Mouse (Mus musculus): ENCODE results near the gene Traf3ip1. TPM values are rescaled to one million over a fixed set of nuclear protein-coding genes. Genes with fewer than 3 reads are reported as not detected.
"Not testable (repeated sequence)": the region's sequence is repeated elsewhere in the genome, so short reads cannot be mapped to it uniquely, and the experiment has no call there.

The Traf3ip1 gene
- polyA plus RNA-seq, 1 experiment from 2014 or later = 3.8 TPM

GRCm38 (mm10) chr1:91466186-91466585 is 28.3 kb upstream of the Traf3ip1 start:
- 82% methylated on average over 6 of the region's 6 CpGs for WGBS
- ATAC-seq (ENCODE audit: extremely low read depth, insufficient number of reproducible peaks, low FRiP score, low TSS enrichment) = no peak
- no peaks in the 10 kb centered on the region for H3K27me3 ChIP-seq (replicated peaks)

GRCm38 (mm10) chr1:91469888-91470419 is 24.5 kb upstream of the Traf3ip1 start:
- no peak overlapping the region for H3K4me3 ChIP-seq
- ATAC-seq (ENCODE audit: extremely low read depth, insufficient number of reproducible peaks, low FRiP score, low TSS enrichment) = no peak
- H3K4me2 ChIP-seq = no peak overlapping the region
- H3K36me3 ChIP-seq = no peaks in the 10 kb centered on the region
- no peaks in the 10 kb centered on the region for H3K9me3 ChIP-seq
- WGBS = 66% methylated on average over 4 of the region's 4 CpGs
- no peaks in the 10 kb centered on the region for H3K27me3 ChIP-seq (replicated peaks)
- H3K9ac ChIP-seq = no peak overlapping the region
- no peak overlapping the region for H3K27ac ChIP-seq (replicated peaks)
- H3K4me1 ChIP-seq = peaks cover 12% of the 10 kb centered on the region

More at GRCm38 (mm10) chr1:91466186-91466585, 28.3 kb upstream of the Traf3ip1 start:
- Histone ChIP-seq H3K9ac (no peak overlapping the region), H3K4me3 (no peak overlapping the region), H3K36me3 (no peaks in the 10 kb centered on the region), H3K4me2 (no peak overlapping the region), H3K27ac (replicated peaks) (no peak overlapping the region), H3K9me3 (no peaks in the 10 kb centered on the region), H3K4me1 (peaks cover 19% of the 10 kb centered on the region)

- H3K9ac ChIP-seq; H3K9me3 ChIP-seq; H3K4me2 ChIP-seq; H3K4me1 ChIP-seq; H3K36me3 ChIP-seq; H3K27me3 ChIP-seq (replicated peaks); ATAC-seq (ENCODE audit: extremely low read depth, insufficient number of reproducible peaks, low FRiP score, low TSS enrichment); H3K27ac ChIP-seq (replicated peaks); H3K4me3 ChIP-seq: not testable (repeated sequence)
- WGBS = 92% methylated on average over 11 of the region's 13 CpGs
These were observed 16.3 kb upstream of the Traf3ip1 start for GRCm38 (mm10) chr1:91478145-91478544.

GRCm38 (mm10) chr1:91478958-91479357 is 15.5 kb upstream of the Traf3ip1 start:
- Histone ChIP-seq H3K9me3 (0 out of 2 replicates have a peak, but pooled peaks cover 8% of the 10 kb centered on the region), H3K36me3 (no peaks in the 10 kb centered on the region), H3K4me2 (no peak overlapping the region), H3K27ac (replicated peaks) (no peak overlapping the region), H3K4me1 (peaks cover 9% of the 10 kb centered on the region), H3K4me3 (no peak overlapping the region), H3K9ac (no peak overlapping the region), H3K27me3 (replicated peaks) (no peaks in the 10 kb centered on the region)
- 85% methylated on average over 1 of the region's 1 CpGs for WGBS
- ATAC-seq (ENCODE audit: extremely low read depth, insufficient number of reproducible peaks, low FRiP score, low TSS enrichment) = no peak

- Histone ChIP-seq H3K4me3 (no peak overlapping the region), H3K9me3 (0 out of 2 replicates have a peak, but pooled peaks cover 8% of the 10 kb centered on the region), H3K27me3 (replicated peaks) (no peaks in the 10 kb centered on the region; the same call in 1 of the 2 replicates), H3K4me1 (peaks cover 9% of the 10 kb centered on the region), H3K36me3 (no peaks in the 10 kb centered on the region), H3K27ac (replicated peaks) (no peak overlapping the region), H3K9ac (no peak overlapping the region), H3K4me2 (no peak overlapping the region)
- 56% methylated on average over 7 of the region's 7 CpGs for WGBS
- no peak for ATAC-seq (ENCODE audit: extremely low read depth, insufficient number of reproducible peaks, low FRiP score, low TSS enrichment)
These were observed 11.7 kb upstream of the Traf3ip1 start for GRCm38 (mm10) chr1:91482616-91483211.

GRCm38 (mm10) chr1:91483304-91484010 is 11.0 kb upstream of the Traf3ip1 start:
- Histone ChIP-seq H3K9ac (no peak overlapping the region), H3K36me3 (no peaks in the 10 kb centered on the region), H3K27ac (replicated peaks) (no peak overlapping the region), H3K4me2 (no peak overlapping the region), H3K9me3 (0 out of 2 replicates have a peak, but pooled peaks cover 7% of the 10 kb centered on the region), H3K4me1 (peaks cover 9% of the 10 kb centered on the region), H3K4me3 (no peak overlapping the region), H3K27me3 (replicated peaks) (no peaks in the 10 kb centered on the region; the same call in 1 of the 2 replicates)
- WGBS = 26% methylated on average over 10 of the region's 10 CpGs
- no peak for ATAC-seq (ENCODE audit: extremely low read depth, insufficient number of reproducible peaks, low FRiP score, low TSS enrichment)

- no peak overlapping the region for H3K4me2 ChIP-seq
- no peak overlapping the region for H3K27ac ChIP-seq (replicated peaks)
- H3K36me3 ChIP-seq = no peaks in the 10 kb centered on the region
- 61% methylated on average over 5 of the region's 5 CpGs for WGBS
- no peaks in the 10 kb centered on the region; the same call in 1 of the 2 replicates for H3K27me3 ChIP-seq (replicated peaks)
- no peak overlapping the region for H3K9ac ChIP-seq
- H3K4me1 ChIP-seq = peaks cover 9% of the 10 kb centered on the region
- no peak for ATAC-seq (ENCODE audit: extremely low read depth, insufficient number of reproducible peaks, low FRiP score, low TSS enrichment)
- H3K4me3 ChIP-seq = no peak overlapping the region
- H3K9me3 ChIP-seq = 0 out of 2 replicates have a peak, but pooled peaks cover 2% of the 10 kb centered on the region
These were observed 10.5 kb upstream of the Traf3ip1 start for GRCm38 (mm10) chr1:91484011-91484346.

- Histone ChIP-seq H3K9ac (no peak overlapping the region), H3K4me1 (peaks cover 9% of the 10 kb centered on the region), H3K27ac (replicated peaks) (no peak overlapping the region), H3K9me3 (no peaks in the 10 kb centered on the region), H3K4me2 (no peak overlapping the region), H3K4me3 (no peak overlapping the region), H3K36me3 (no peaks in the 10 kb centered on the region), H3K27me3 (replicated peaks) (no peaks in the 10 kb centered on the region; the same call in 1 of the 2 replicates)
- no peak for ATAC-seq (ENCODE audit: extremely low read depth, insufficient number of reproducible peaks, low FRiP score, low TSS enrichment)
- WGBS = 63% methylated on average over 3 of the region's 3 CpGs
These were observed 9.0 kb upstream of the Traf3ip1 start for GRCm38 (mm10) chr1:91485422-91485821.

- Histone ChIP-seq H3K36me3 (no peaks in the 10 kb centered on the region), H3K27ac (replicated peaks) (no peak overlapping the region), H3K4me2 (no peak overlapping the region), H3K27me3 (replicated peaks) (no peaks in the 10 kb centered on the region; the same call in 1 of the 2 replicates), H3K9me3 (no peaks in the 10 kb centered on the region), H3K4me3 (no peak overlapping the region), H3K4me1 (peaks cover 9% of the 10 kb centered on the region), H3K9ac (no peak overlapping the region)
- 60% methylated on average over 3 of the region's 3 CpGs for WGBS
- no peak for ATAC-seq (ENCODE audit: extremely low read depth, insufficient number of reproducible peaks, low FRiP score, low TSS enrichment)
These were observed 8.3 kb upstream of the Traf3ip1 start for GRCm38 (mm10) chr1:91486165-91486564.

GRCm38 (mm10) chr1:91490322-91490721 is 4.1 kb upstream of the Traf3ip1 start:
- Histone ChIP-seq H3K9ac (no peak overlapping the region), H3K27me3 (replicated peaks) (peaks cover 7% of the 10 kb centered on the region), H3K36me3 (no peaks in the 10 kb centered on the region), H3K27ac (replicated peaks) (no peak overlapping the region), H3K9me3 (no peaks in the 10 kb centered on the region), H3K4me1 (peaks cover 9% of the 10 kb centered on the region), H3K4me2 (no peak overlapping the region), H3K4me3 (no peak overlapping the region)
- ATAC-seq (ENCODE audit: extremely low read depth, insufficient number of reproducible peaks, low FRiP score, low TSS enrichment) = no peak
- 69% methylated on average over 1 of the region's 1 CpGs for WGBS

GRCm38 (mm10) chr1:91492740-91493139 is 1.7 kb upstream of the Traf3ip1 start:
- Histone ChIP-seq H3K4me3 (no peak overlapping the region), H3K9ac (no peak overlapping the region), H3K4me2 (no peak overlapping the region), H3K4me1 (peaks cover 19% of the 10 kb centered on the region), H3K27me3 (replicated peaks) (peaks cover 7% of the 10 kb centered on the region; the same call in 1 of the 2 replicates), H3K27ac (replicated peaks) (no peak overlapping the region), H3K36me3 (no peaks in the 10 kb centered on the region), H3K9me3 (no peaks in the 10 kb centered on the region)
- ATAC-seq (ENCODE audit: extremely low read depth, insufficient number of reproducible peaks, low FRiP score, low TSS enrichment) = no peak
- 60% methylated on average over 2 of the region's 2 CpGs for WGBS
